Mouse (Mus musculus) forebrain, postnatal 0 days (tissue): Measurements from ENCODE around the gene Zdhhc8. TPM values are rescaled to one million over a fixed set of nuclear protein-coding genes. Genes with fewer than 3 reads are reported as not detected.
"Not testable (repeated sequence)": the region's sequence is repeated elsewhere in the genome, so short reads cannot be mapped to it uniquely, and the experiment has no call there.

Experiments
- ATAC-seq: fragments of 200-750 bp; cut with Nextera tagmentation; 2 replicates; pipeline ENCODE4 v1.8.0; 2017; ENCODE audit warnings: mild to moderate bottlenecking, moderate library complexity
- DNase-seq: peaks from one replicate; pipeline ENCODE4 v3.0.0-alpha.2; 2015
- H3K27ac ChIP-seq: fragments of 300-500 bp; sonication (generic); 2 replicates; pipeline ENCODE4 v1.5.1; 2014; ENCODE audit warnings: low read depth, mild to moderate bottlenecking, antibody characterized with exemption, low read length, moderate library complexity, mixed read lengths
- H3K27me3 ChIP-seq: fragments of 300-500 bp; sonication (generic); 2 replicates; pipeline ENCODE4 v1.6.1; 2014; ENCODE audit warnings: mild to moderate bottlenecking, low read length, mixed read lengths; ENCODE audit not compliant: insufficient read depth
- H3K36me3 ChIP-seq: fragments of 300-500 bp; sonication (generic); 2 replicates; pipeline ENCODE4 v1.6.1; 2014; ENCODE audit warnings: mild to moderate bottlenecking, moderate library complexity; ENCODE audit not compliant: insufficient read depth
- H3K4me1 ChIP-seq: fragments of 300-500 bp; sonication (generic); 2 replicates; pipeline ENCODE4 v1.6.1; 2014; ENCODE audit warnings: antibody characterized with exemption; ENCODE audit not compliant: insufficient read depth
- H3K4me2 ChIP-seq: fragments of 300-500 bp; sonication (generic); 2 replicates; pipeline ENCODE4 v1.6.1; 2014; ENCODE audit warnings: low read depth, mild to moderate bottlenecking, moderate library complexity
- H3K4me3 ChIP-seq: fragments of 300-500 bp; sonication (generic); 2 replicates; pipeline ENCODE4 v1.5.1; 2014; ENCODE audit warnings: low read depth, low read length, mixed read lengths
- H3K9ac ChIP-seq: fragments of 300-500 bp; sonication (generic); 2 replicates; pipeline ENCODE4 v1.6.1; 2014; ENCODE audit warnings: mild to moderate bottlenecking
- H3K9me3 ChIP-seq: fragments of 300-500 bp; sonication (generic); 2 replicates; pipeline ENCODE4 v1.6.1; 2016; ENCODE audit warnings: low read length
- CTCF ChIP-seq: sonication (generic); IDR thresholded peaks from 2 replicates; pipeline ENCODE4 v1.5.1; 2016; ENCODE audit warnings: antibody characterized with exemption, control low read depth, low read depth
- WGBS: fragments of 180-500 bp; shearing (Covaris S2); extraction: QIAGEN DNeasy Blood & Tissue Kit; methylation state at CpG from one replicate; pipeline ENCODE4 v1.1.7; 2014; 5-methylcytosine and 5-hydroxymethylcytosine counted together
- polyA plus RNA-seq: library from polyadenylated mRNA; unstranded; fragments of >200 nt; fragmentation: Nextera tagmentation; extraction: Ambion mirVana; gene quantifications from 2 replicates; pipeline ENCODE4 v1.2.1, GENCODE M21; 2015
- total RNA-seq: library from RNA; depleted of rRNA; stranded (reverse); fragments of >200 nt; gene quantifications from 2 replicates; pipeline ENCODE4 v1.2.3, GENCODE M21; 2014

The Zdhhc8 gene
- total and polyA plus RNA-seq, 2 experiments from 2014 or later: 17.9 to 35.5 TPM

GRCm38 (mm10) chr16:18198365-18199098, 36.4 kb downstream of the Zdhhc8 start:
- Histone ChIP-seq H3K36me3 (no peaks in the 10 kb centered on the region), H3K4me1 (peaks cover 8% of the 10 kb centered on the region), H3K4me3 (no peak overlapping the region), H3K27ac (no peak overlapping the region), H3K27me3 (no peaks in the 10 kb centered on the region), H3K9me3 (no peaks in the 10 kb centered on the region), H3K4me2 (no peak overlapping the region), H3K9ac (no peak overlapping the region)
- ATAC-seq (no peak), DNase-seq (no peak)
- WGBS: 43% methylated on average over 10 of the region's 10 CpGs
- no peak for TF ChIP-seq CTCF

- Histone ChIP-seq H3K4me3 (no peak overlapping the region), H3K27me3 (no peaks in the 10 kb centered on the region), H3K9ac (no peak overlapping the region), H3K4me1 (peaks cover 8% of the 10 kb centered on the region), H3K4me2 (no peak overlapping the region), H3K27ac (0 out of 2 replicates have a peak overlapping the region, but pooled peaks have one; percentile 15), H3K9me3 (no peaks in the 10 kb centered on the region), H3K36me3 (no peaks in the 10 kb centered on the region)
- no peak for ATAC-seq
- WGBS: 76% methylated on average over 6 of the region's 6 CpGs
- no peak for TF ChIP-seq CTCF
- DNase-seq: no peak
These were observed 37.1 kb downstream of the Zdhhc8 start for GRCm38 (mm10) chr16:18197881-18198280.

- H3K9me3 ChIP-seq, H3K27me3 ChIP-seq, H3K4me2 ChIP-seq, H3K9ac ChIP-seq, DNase-seq, ATAC-seq, H3K36me3 ChIP-seq, H3K4me1 ChIP-seq, H3K27ac ChIP-seq, H3K4me3 ChIP-seq: not testable (repeated sequence)
- WGBS: 25% methylated on average over 3 of the region's 3 CpGs
These were observed 39.4 kb downstream of the Zdhhc8 start for GRCm38 (mm10) chr16:18195561-18195960.

GRCm38 (mm10) chr16:18195068-18195467, 39.9 kb downstream of the Zdhhc8 start:
- H3K9me3 ChIP-seq: no peaks in the 10 kb centered on the region
- TF ChIP-seq CTCF: no peak
- 0 out of 2 replicates have a peak overlapping the region, but pooled peaks have one; percentile 45 for H3K27ac ChIP-seq
- H3K4me1 ChIP-seq: peaks cover 8% of the 10 kb centered on the region
- no peak overlapping the region for H3K4me2 ChIP-seq
- no peak overlapping the region for H3K9ac ChIP-seq
- H3K4me3 ChIP-seq: no peak overlapping the region
- peak; percentile 61 for DNase-seq
- WGBS: 28% methylated on average over 5 of the region's 5 CpGs
- no peaks in the 10 kb centered on the region for H3K36me3 ChIP-seq
- H3K27me3 ChIP-seq: no peaks in the 10 kb centered on the region
- peak; percentile 72 for ATAC-seq

GRCm38 (mm10) chr16:18194208-18194985, 40.5 kb downstream of the Zdhhc8 start:
- no peak overlapping the region for H3K4me3 ChIP-seq
- no peaks in the 10 kb centered on the region for H3K27me3 ChIP-seq
- no peak overlapping the region for H3K4me2 ChIP-seq
- DNase-seq (peak; percentile 25), ATAC-seq (peak; percentile 40)
- H3K27ac ChIP-seq: 0 out of 2 replicates have a peak overlapping the region, but pooled peaks have one; percentile 45
- WGBS: 59% methylated on average over 15 of the region's 15 CpGs
- no peaks in the 10 kb centered on the region for H3K36me3 ChIP-seq
- H3K4me1 ChIP-seq: peaks cover 8% of the 10 kb centered on the region
- no peak for TF ChIP-seq CTCF
- no peaks in the 10 kb centered on the region for H3K9me3 ChIP-seq
- H3K9ac ChIP-seq: 0 out of 2 replicates have a peak overlapping the region, but pooled peaks have one; percentile 14

- H3K4me2 ChIP-seq: no peak overlapping the region
- H3K4me1 ChIP-seq: peaks cover 8% of the 10 kb centered on the region
- TF ChIP-seq CTCF: no peak
- WGBS: 82% methylated on average over 2 of the region's 2 CpGs
- H3K4me3 ChIP-seq: no peak overlapping the region
- no peaks in the 10 kb centered on the region for H3K27me3 ChIP-seq
- ATAC-seq (no peak), DNase-seq (no peak)
- H3K27ac ChIP-seq: no peak overlapping the region
- no peaks in the 10 kb centered on the region for H3K36me3 ChIP-seq
- H3K9me3 ChIP-seq: no peaks in the 10 kb centered on the region
- H3K9ac ChIP-seq: no peak overlapping the region
These were observed 43.9 kb downstream of the Zdhhc8 start for GRCm38 (mm10) chr16:18191006-18191405.

- H3K27ac ChIP-seq: no peak overlapping the region
- 91% methylated on average over 3 of the region's 3 CpGs for WGBS
These were observed 47.7 kb downstream of the Zdhhc8 start for GRCm38 (mm10) chr16:18187221-18187620.

More at GRCm38 (mm10) chr16:18187221-18187620, 47.7 kb downstream of the Zdhhc8 start:
- no peaks in the 10 kb centered on the region for H3K27me3 ChIP-seq
- H3K9me3 ChIP-seq: no peaks in the 10 kb centered on the region
- no peak overlapping the region for H3K9ac ChIP-seq
- no peak for TF ChIP-seq CTCF
- no peak for DNase-seq
- no peak overlapping the region for H3K4me2 ChIP-seq
- no peak overlapping the region for H3K4me3 ChIP-seq
- H3K4me1 ChIP-seq: no peaks in the 10 kb centered on the region
- no peak for ATAC-seq
- H3K36me3 ChIP-seq: no peaks in the 10 kb centered on the region
